Mouse (Mus musculus) left cerebral cortex, postnatal 25 days (tissue): Measurements from ENCODE around the gene Irf2bp1. TPM values are rescaled to one million over a fixed set of nuclear protein-coding genes. Genes with fewer than 3 reads are reported as not detected.
A peak's percentile ranks its signal among the peaks of the same experiment; 100 is the strongest.

Experiments
- DNase-seq, 2 experiments: peaks; one replicate each; pipeline ENCODE4 v3.0.0; 2022; ENCODE audit warnings: low spot score in 2 of 2, mixed read lengths in 1 of 2
- intact Hi-C: fragments of 180-260 bp; cut with DNase I; formaldehyde crosslinking; loops from one replicate; pipeline ENCODE4 v1.15.1; 2025
- total RNA-seq, 2 experiments: library from RNA; stranded (reverse); gene quantifications; 2 replicates each; pipeline ENCODE4 v1.2.3; 2021

The Irf2bp1 gene
- total RNA-seq, 2 experiments from 2014 or later = 46.7 to 48.3 TPM

GRCm38 (mm10) chr7:18992294-18992675 is 11.6 kb upstream of the Irf2bp1 start:
- intact Hi-C loops = loop anchor here (5.0 kb wide), 1 partner anchor 95 kb away; no protein-coding TSS in a partner anchor
- peak in 1 of 2 experiments; percentile 68 for DNase-seq

- DNase-seq = no peak
- intact Hi-C loops = loop anchor here (5.0 kb wide), 1 partner anchor 96 kb away; no protein-coding TSS in a partner anchor
Observed at GRCm38 (mm10) chr7:18993036-18993435, 10.8 kb upstream of the Irf2bp1 start.

GRCm38 (mm10) chr7:18998835-18999234 is 5.0 kb upstream of the Irf2bp1 start:
- no peak for DNase-seq
- intact Hi-C loops = no loop called here

GRCm38 (mm10) chr7:19000421-19000820 is 3.4 kb upstream of the Irf2bp1 start:
- no peak for DNase-seq
- intact Hi-C loops = no loop called here

GRCm38 (mm10) chr7:19001066-19001806 is 2.6 kb upstream of the Irf2bp1 start:
- DNase-seq = no peak
- intact Hi-C loops = no loop called here

- no peak for DNase-seq
- intact Hi-C loops = no loop called here
Observed at GRCm38 (mm10) chr7:19001807-19002085, 2.1 kb upstream of the Irf2bp1 start.

GRCm38 (mm10) chr7:19002115-19002514 is 1.7 kb upstream of the Irf2bp1 start:
- intact Hi-C loops = no loop called here

GRCm38 (mm10) chr7:19002848-19003498 is 871 bp upstream of the Irf2bp1 start:
- peak; percentile 83 to 93 for DNase-seq
- intact Hi-C loops = no loop called here

More at GRCm38 (mm10) chr7:19002115-19002514, 1.7 kb upstream of the Irf2bp1 start:
- DNase-seq = no peak

GRCm38 (mm10) chr7:19004631-19005079 is 811 bp downstream of the Irf2bp1 start:
- intact Hi-C loops = no loop called here
- no peak for DNase-seq

- intact Hi-C loops = loop anchor here (2.0 kb wide), 1 partner anchor 17 kb away; the partner anchor contains the start of gene Foxa3
- DNase-seq = no peak
Observed at GRCm38 (mm10) chr7:19005417-19006121, 1.7 kb downstream of the Irf2bp1 start.

- DNase-seq = peak; percentile 81 to 92
Observed at GRCm38 (mm10) chr7:19006476-19006875, 2.6 kb downstream of the Irf2bp1 start.

GRCm38 (mm10) chr7:19007026-19007977 is 3.5 kb downstream of the Irf2bp1 start:
- no peak for DNase-seq
- intact Hi-C loops = loop anchor here (2.0 kb wide), 1 partner anchor 15 kb away; the partner anchor contains the start of gene Foxa3

More at GRCm38 (mm10) chr7:19006476-19006875, 2.6 kb downstream of the Irf2bp1 start:
- intact Hi-C loops = loop anchor here (2.0 kb wide), 1 partner anchor 16 kb away; the partner anchor contains the start of gene Foxa3

GRCm38 (mm10) chr7:19010581-19010980 is 6.7 kb downstream of the Irf2bp1 start:
- intact Hi-C loops = no loop called here
- DNase-seq = no peak

- intact Hi-C loops = no loop called here
- DNase-seq = no peak
Observed at GRCm38 (mm10) chr7:19012025-19012621, 8.3 kb downstream of the Irf2bp1 start.

- DNase-seq = no peak
- intact Hi-C loops = no loop called here
Observed at GRCm38 (mm10) chr7:19012882-19013281, 9.0 kb downstream of the Irf2bp1 start.

- intact Hi-C loops = no loop called here
- no peak for DNase-seq
Observed at GRCm38 (mm10) chr7:19014452-19014851, 10.6 kb downstream of the Irf2bp1 start.

- intact Hi-C loops = no loop called here
- no peak for DNase-seq
Observed at GRCm38 (mm10) chr7:19016042-19016441, 12.2 kb downstream of the Irf2bp1 start.

- no peak for DNase-seq
- intact Hi-C loops = no loop called here
Observed at GRCm38 (mm10) chr7:19017909-19018308, 14.1 kb downstream of the Irf2bp1 start.

- intact Hi-C loops = no loop called here
- no peak for DNase-seq
Observed at GRCm38 (mm10) chr7:19021048-19021447, 17.2 kb downstream of the Irf2bp1 start.
